Mouse (Mus musculus): Measurements from ENCODE around the gene Trrap.

Trrap gene

DNA sequence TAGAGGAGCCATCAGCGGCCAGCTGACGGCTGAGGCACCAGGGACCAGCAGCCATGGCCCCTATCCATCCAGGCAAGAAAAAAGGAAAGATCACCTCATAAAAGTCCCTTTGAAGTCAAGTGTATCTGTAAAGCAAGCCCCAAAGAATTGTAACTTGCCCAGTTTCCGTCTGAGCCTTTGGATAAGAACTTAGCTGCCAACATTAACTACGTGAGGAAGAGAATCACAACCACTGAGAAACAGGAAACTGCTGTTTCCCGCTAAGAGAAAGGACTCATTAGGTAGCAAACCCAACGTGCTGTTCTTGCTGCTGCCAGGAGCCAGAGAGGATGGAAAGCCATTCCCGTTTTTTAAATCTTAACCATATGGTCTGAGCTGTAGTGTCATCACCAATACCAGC, 103.2 kb downstream of the Trrap start:
- no peak for DNase-seq (ENCODE audit: low spot score in 2 of 2)

DNA sequence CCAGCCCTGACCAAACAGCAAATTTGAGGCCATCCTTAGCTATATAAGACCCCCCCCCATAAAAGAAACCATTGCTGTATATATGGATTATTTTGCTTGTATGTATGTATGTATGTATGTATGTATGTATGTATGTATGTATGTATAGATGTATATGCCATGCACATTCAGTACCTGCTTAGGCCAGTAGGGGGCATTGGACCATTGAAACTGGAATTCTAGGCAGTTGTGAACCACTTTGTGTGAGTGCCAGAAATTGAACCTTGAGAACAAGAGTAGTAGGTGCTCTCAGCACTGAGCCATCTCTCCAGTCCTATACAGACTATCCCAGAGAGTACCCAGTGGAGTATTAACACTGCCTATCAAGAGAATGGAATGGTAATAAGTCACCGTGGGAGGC, 104.2 kb downstream of the Trrap start:
- no peak for DNase-seq (ENCODE audit: low spot score in 2 of 2)

DNA sequence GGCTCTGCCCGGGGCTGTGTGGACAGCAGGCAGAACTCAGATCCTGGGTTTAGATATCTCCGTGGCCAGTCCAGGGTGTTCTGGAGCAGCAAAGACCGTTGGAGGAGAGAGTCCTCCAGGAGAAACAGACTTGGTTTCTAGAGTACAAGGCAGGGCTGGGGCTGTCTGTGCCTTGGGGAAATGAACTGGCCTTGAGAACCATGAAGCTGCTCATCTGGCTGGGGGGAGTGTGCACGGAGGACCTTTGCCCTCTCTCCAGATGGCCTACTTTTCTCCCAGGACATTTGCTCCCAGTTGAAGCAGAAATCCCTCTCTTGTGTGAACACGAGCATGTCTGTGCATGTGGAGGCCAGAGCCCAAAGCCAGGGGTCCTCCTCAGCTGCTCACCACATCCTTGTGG, 104.8 kb downstream of the Trrap start:
- no peak for DNase-seq (ENCODE audit: low spot score in 2 of 2)

DNA sequence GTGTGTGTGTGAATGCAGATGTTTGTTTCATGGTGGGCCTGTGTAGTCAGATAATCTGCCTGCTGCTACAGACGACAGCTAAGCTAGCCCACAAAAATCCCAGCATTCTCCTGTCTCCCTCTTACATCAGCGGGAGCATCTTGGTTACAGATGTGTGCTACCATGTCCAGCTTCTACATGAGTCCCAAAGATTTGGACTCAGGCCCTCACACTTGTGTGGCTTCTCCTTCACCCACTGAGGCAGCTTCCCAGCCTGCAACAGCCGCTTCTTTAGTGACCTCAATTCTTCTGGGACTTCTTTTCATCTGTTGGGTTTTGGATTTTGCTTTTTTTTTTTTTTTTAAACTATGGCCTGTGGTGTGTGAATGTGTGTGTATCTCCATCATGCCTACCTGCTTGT, 105.3 kb downstream of the Trrap start:
- no peak for DNase-seq (ENCODE audit: low spot score in 2 of 2)

DNA sequence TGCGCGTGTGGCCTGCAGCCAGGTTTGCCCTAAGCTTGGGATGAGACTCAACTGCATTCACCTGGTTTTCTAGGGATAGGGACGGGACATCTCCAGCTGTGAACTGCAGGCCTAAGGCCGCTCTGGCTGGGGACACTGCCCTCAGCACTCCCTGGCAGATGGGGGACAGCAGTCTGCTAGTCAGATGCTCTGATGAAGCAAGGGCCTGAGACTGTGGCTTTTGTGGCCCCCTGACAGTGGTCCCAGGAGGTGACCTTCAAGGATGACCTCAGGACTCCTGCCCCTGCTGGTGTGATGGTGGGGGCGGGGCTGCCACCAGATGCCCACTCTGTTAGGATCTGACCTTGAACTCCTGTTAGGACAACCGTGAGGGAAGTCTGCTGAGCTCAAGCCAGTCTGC, 107.7 kb downstream of the Trrap start:
- no peak for DNase-seq (ENCODE audit: low spot score in 2 of 2)

DNA sequence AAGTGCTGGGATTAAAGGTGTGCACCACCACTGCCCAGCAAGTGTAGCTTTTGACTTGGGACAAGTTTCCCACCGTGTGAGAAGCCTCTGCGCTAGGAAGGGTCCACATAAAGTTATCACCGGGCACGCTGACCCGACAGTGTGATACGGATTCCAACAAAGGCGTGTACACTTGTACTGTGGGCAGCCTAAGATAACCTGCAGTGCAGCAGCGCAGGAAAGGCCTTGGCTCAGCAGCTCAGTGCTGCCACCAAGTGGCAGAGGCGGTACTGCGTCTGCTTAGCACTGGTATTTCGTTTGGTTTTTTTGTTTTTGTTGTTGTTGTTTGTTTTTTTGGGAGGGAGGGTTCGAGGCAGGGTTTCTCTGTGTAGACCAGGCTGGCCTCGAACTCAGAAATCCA, 108.4 kb downstream of the Trrap start:
- peak in 1 of 2 experiments; percentile 67 for DNase-seq (ENCODE audit: low spot score in 2 of 2)

DNA sequence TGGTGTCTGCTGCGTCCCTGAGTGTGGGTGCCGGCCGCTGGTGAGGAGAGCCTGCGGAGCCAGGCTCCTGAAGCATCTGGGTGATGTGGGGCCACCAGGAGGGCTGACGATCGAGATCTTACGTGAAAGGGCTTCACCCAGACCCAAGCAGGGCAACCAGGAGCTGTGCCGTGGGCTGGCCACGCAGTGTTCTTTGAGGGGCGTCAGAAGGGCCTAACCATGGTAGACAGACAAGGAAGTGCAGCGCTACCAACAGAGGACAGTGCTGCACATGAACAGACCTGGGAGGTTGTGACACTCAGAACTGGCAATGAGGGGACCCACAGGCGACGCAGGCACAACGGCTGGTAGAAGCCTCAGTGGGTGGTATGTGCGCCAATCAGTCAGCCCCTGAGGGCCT, 109.5 kb downstream of the Trrap start:
- no peak for DNase-seq (ENCODE audit: low spot score in 2 of 2)

DNA sequence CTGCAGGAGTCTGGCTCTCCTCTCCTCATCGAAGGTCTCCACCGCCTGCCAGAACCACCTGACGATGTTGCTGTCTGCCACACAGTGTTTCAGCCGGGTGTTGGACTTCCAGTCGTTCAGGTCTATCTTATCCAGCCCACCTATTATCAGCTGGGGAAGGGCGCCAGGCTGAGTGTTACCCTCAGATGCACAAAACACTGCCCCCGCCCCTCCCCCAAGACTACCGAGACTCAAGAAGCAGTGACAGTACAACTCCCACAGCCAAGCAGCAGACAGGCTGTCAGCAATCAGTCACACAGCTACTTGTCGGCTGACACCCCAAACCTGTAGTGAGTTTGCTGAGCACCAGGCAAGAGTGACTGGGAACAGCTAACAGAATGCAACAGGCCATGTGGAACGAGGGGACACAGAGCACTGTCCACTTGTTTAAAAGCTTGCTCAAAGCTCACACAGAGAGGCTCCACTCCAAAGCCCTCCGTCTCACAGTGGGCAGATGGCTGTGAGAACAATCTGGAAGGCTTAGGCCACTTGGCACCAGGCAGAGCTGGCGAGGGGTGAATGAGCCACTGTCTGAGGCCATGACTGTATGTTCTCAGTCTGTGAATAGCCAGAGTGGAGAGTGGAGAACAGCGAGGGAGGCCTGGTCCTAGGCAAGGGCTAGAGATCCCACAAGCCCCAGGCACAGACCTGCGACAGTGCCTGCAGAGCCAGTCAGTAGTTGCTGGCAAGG, 114.3 kb downstream of the Trrap start:
- peak; percentile 39 to 57 for DNase-seq (ENCODE audit: low spot score in 2 of 2)

DNA sequence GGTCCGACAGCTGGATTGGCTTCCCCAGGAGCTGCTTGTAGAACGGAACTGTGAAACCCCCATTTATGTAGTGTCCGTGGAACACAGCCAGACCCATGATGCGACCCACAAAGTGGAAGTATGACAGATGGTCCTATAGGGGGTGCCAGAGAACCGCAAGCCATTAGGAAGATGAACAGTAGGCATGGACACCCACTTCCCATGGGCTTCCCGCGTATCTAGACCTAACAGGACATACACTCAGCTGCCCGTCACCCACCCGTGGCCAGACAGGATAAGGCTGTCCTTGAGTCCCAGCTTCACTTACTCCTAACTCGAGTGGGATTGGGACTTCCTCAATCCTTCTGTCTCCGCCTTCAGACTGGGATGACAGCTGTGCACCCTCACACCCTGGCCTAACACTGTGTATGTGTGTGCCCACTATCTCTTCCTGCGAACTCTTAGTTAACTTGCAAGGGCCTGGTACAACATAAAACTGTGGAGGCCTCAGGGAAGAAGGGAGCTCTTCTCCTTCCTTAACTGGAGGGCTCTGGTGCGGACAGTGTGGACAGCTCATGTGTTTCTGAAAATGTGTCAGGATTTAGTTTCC, 117.2 kb downstream of the Trrap start:
- DNase-seq (ENCODE audit: low spot score in 2 of 2) = peak in 1 of 2 experiments; percentile 43

DNA sequence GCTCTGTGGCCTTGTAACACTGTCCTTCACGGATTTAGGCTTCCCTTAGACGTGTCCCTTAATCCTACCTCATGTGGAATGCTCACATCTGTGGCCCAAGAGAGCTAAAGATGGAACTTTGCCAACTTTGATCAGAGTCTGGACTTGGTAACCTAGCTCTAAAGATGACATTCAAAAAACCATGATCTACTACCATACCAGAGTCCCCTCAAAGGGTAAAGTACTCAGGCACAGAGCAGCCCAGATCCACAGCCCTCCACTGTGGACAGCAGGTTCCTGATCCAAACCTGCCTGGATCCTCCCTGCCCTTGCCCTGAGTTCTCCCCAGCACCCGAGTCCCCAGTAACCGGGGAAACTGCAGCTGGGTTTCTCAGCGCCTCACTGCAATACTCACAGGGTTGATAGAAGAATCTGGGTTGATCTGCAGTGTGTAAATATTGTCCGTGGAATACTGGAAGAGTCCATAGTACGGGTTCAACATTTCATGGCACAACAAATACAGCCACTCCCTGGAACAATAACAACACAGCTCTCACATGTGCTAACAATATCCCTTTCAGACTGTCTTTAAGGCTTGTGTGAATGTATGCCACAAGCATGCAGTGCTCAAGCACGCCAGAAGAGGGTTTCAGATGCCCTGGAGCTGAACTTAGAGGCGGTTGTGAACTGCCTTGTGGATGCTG, 118.6 kb downstream of the Trrap start:
- DNase-seq (ENCODE audit: low spot score in 2 of 2) = no peak

DNA sequence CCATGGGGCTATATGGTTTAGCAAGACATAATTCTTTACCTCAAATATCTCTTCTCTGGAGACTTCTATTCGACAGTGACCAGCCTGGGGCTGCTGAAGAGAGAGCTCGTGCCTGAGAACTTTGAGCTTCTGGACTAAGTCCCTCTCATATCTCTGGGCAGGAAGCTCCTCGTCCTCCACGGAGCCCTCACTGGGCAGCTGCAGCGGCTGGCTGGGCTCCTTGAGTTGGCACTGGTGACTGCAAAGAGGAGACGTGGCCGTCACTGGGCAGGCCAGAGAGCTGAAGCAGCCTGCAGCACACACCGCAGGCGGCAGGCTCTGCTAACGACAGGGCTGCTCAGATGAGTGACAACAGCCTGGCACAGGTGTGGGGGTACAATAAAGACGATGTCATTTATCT, 123.7 kb downstream of the Trrap start:
- no peak for DNase-seq (ENCODE audit: low spot score in 2 of 2)

DNA sequence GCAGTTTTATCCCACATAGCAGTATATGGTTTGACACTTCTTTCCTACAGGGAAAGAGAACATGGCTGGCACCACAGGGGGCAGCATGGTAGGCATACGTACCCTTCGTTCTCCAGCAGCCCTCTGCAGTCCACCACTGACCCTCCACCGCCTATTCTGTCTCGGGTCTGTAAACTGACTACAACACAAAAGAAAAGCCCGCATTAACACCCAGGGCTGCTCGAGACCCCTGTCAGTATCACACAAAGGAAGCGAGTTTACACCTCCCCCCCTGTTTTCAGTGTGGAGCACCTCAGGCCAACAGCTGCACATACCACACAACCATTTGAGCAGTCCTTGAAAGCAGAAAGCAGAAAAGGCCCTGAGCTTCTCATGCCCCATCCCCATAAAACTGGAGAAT, 130.3 kb downstream of the Trrap start:
- DNase-seq (ENCODE audit: low spot score in 2 of 2) = no peak

DNA sequence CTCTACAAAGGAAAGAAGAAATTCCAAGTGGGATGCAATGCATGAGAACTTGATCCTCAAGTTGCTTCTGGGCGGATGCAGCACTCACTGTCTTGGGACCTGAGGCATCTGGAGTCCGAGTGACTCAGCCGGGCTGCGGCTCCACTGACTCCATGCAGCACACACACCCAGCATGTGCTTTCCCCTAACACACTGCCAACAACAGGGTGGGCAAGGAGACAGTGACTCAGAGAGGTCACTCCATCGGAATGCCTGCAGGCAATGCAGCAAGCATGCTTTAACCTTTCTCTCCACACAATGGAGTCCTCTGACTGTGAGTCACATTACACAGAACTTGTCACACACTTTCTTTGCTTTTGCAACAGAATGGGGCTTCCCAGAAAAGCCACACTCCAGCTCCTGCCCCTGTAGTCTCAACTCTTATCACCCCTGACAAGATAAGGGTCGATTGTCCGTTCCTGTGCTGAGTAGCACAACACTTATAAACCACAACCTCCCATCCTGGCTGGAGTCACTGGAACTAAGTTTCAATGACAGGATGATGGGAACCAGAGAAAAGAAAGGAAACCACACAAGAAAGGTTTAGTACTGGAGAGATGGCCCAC, 131.0 kb downstream of the Trrap start:
- no peak for DNase-seq (ENCODE audit: low spot score in 2 of 2)

DNA sequence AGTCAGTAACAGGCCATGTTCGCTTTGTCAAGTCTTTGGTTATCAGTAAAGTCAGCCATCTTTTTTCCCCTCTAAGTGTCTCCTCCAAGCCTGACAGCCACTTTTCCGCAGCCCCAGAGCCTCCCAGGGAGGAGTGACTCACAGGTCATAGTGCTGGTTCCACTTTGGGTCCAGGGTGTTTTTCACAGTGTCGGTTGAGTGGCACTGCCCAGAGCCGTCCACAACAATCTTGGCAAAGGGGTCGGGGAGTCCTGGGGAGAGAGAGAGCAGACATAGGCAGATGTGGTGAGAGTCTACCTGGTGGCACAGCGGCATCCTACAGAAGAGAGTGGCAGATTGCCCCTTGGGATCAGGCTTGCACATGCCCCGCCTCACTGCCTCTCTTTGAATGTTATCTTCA, 133.5 kb downstream of the Trrap start:
- no peak for DNase-seq (ENCODE audit: low spot score in 2 of 2)

DNA sequence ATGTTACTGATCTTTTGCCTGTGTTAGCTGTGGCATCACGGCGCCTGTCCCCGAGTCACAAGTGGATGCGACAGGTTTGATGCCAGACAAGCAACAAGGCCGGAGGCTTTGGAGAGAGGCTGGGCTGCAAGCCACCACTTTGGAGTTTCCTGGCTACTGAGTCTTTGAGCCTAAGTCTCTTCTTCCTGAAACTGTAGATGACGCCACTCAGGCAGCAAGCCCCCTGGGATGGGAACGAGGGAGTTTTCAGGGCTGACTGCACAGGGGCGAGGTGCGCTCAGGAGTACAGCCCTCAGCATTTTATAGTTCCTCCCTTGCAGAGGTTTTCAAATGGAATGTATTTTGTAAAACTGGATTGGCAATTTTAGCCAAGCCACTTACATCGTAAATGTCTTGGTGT, 134.3 kb downstream of the Trrap start:
- DNase-seq (ENCODE audit: low spot score in 2 of 2) = no peak

DNA sequence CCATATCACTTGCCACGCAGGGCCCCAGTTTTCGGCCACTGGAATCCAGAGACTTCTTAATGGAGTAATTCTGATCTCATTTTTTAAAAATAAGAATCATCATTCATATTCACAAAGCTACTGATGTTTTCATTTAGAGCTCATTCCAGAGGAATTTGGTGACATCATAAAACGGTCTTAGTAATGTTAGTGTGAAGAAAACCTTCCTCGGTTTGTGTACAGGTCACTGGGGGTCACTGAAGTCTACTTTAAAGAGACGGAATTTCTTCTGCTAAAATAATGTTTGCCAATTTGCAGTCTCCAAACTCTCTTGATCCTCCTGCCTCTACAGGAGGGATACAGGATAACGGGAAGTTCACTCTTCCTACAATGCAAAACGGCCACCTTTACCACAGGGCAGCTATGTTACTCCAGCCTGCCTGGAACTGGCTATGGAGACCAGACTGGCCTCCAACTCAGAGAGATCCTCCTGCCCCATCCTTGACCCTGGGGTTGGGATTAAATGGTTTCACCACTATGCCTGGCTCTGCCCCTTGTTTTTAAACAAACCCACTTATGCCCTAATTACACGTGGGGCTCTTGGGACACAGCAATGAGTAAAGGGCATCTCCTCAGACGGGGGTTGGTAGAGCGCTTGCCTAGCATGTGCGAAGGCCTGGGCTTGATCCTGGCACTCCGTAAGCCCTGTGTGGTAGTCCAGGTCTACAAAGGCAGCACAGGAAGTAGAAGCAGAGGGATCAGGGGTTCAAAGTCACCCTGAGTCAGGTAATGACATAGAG, 137.0 kb downstream of the Trrap start:
- DNase-seq (ENCODE audit: low spot score in 2 of 2) = no peak

DNA sequence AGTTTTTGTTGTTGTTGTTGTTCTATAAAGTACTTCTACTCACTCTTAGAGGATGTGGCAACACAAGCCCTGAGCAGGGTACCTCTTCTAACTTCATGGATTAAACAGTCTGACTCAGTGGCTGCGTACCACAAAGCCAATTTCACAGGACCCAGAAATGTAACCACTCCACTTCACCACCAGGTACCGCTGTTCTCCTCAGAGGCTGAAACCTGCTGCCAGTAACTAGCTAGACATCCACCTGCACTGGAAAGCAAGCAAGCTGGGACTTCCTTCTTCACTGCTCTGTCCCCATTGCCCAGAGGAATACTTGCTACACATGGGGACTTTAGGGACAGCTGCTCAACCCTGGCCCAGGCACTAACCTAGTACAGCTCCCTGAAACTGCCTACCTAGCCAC, 140.1 kb downstream of the Trrap start:
- DNase-seq (ENCODE audit: low spot score in 2 of 2) = no peak
